Mouse (Mus musculus): ENCODE measurements around the gene B4galnt2.

B4galnt2 gene

GRCm38 (mm10) chr11:95842074-95842681 is 72.5 kb downstream of the B4galnt2 start, which contains the start of gene Abi3:
Gene Abi3, minus strand, starts transcription at chr11:95842476.
- in situ Hi-C loops (cut with MboI; ENCODE audit: unreplicated experiment in 2 of 2): loop anchor here in 1 of 2 experiments (25.0 kb wide), 1 partner anchor 155 kb away; no protein-coding TSS in a partner anchor

GRCm38 (mm10) chr11:95841498-95841830 is 73.2 kb downstream of the B4galnt2 start:
- in situ Hi-C loops (cut with MboI; ENCODE audit: unreplicated experiment in 2 of 2): loop anchor here in 1 of 2 experiments (25.0 kb wide), 1 partner anchor 154 kb away; no protein-coding TSS in a partner anchor

GRCm38 (mm10) chr11:95840694-95841497 is 73.8 kb downstream of the B4galnt2 start:
- in situ Hi-C loops (cut with MboI; ENCODE audit: unreplicated experiment in 2 of 2): loop anchor here in 1 of 2 experiments (25.0 kb wide), 1 partner anchor 154 kb away; no protein-coding TSS in a partner anchor

GRCm38 (mm10) chr11:95838999-95839868 is 75.5 kb downstream of the B4galnt2 start:
- in situ Hi-C loops (cut with MboI; ENCODE audit: unreplicated experiment in 2 of 2): loop anchor here in 1 of 2 experiments (25.0 kb wide), 1 partner anchor 152 kb away; no protein-coding TSS in a partner anchor

- in situ Hi-C loops (cut with MboI; ENCODE audit: unreplicated experiment in 2 of 2): loop anchor here in 1 of 2 experiments (25.0 kb wide), 1 partner anchor 151 kb away; no protein-coding TSS in a partner anchor
Observed at GRCm38 (mm10) chr11:95838598-95838997, 76.1 kb downstream of the B4galnt2 start.

- in situ Hi-C loops (cut with MboI; ENCODE audit: unreplicated experiment in 2 of 2): loop anchor here in 1 of 2 experiments (25.0 kb wide), 1 partner anchor 150 kb away; no protein-coding TSS in a partner anchor
Observed at GRCm38 (mm10) chr11:95837059-95837458, 77.6 kb downstream of the B4galnt2 start, which contains the start of gene Gngt2. Gene Gngt2, plus strand, starts transcription at chr11:95837216.

- in situ Hi-C loops (cut with MboI; ENCODE audit: unreplicated experiment in 2 of 2): loop anchor here in 1 of 2 experiments (25.0 kb wide), 1 partner anchor 149 kb away; no protein-coding TSS in a partner anchor
Observed at GRCm38 (mm10) chr11:95836433-95836832, 78.3 kb downstream of the B4galnt2 start.

- in situ Hi-C loops (cut with MboI; ENCODE audit: unreplicated experiment in 2 of 2): loop anchor here in 1 of 2 experiments (25.0 kb wide), 1 partner anchor 149 kb away; no protein-coding TSS in a partner anchor
Observed at GRCm38 (mm10) chr11:95835832-95836231, 78.9 kb downstream of the B4galnt2 start.

GRCm38 (mm10) chr11:95834742-95835710 is 79.7 kb downstream of the B4galnt2 start:
- in situ Hi-C loops (cut with MboI; ENCODE audit: unreplicated experiment in 2 of 2): loop anchor here in 1 of 2 experiments (25.0 kb wide), 1 partner anchor 148 kb away; no protein-coding TSS in a partner anchor

GRCm38 (mm10) chr11:95834143-95834667 is 80.5 kb downstream of the B4galnt2 start:
- in situ Hi-C loops (cut with MboI; ENCODE audit: unreplicated experiment in 2 of 2): loop anchor here in 1 of 2 experiments (25.0 kb wide), 1 partner anchor 147 kb away; no protein-coding TSS in a partner anchor

GRCm38 (mm10) chr11:95833631-95834142 is 81.0 kb downstream of the B4galnt2 start:
- in situ Hi-C loops (cut with MboI; ENCODE audit: unreplicated experiment in 2 of 2): loop anchor here in 1 of 2 experiments (25.0 kb wide), 1 partner anchor 146 kb away; no protein-coding TSS in a partner anchor

- in situ Hi-C loops (cut with MboI; ENCODE audit: unreplicated experiment in 2 of 2): loop anchor here in 1 of 2 experiments (25.0 kb wide), 1 partner anchor 146 kb away; no protein-coding TSS in a partner anchor
Observed at GRCm38 (mm10) chr11:95833006-95833570, 81.6 kb downstream of the B4galnt2 start.

- in situ Hi-C loops (cut with MboI; ENCODE audit: unreplicated experiment in 2 of 2): loop anchor here in 1 of 2 experiments (25.0 kb wide), 1 partner anchor 145 kb away; no protein-coding TSS in a partner anchor
Observed at GRCm38 (mm10) chr11:95832129-95833005, 82.3 kb downstream of the B4galnt2 start.

- in situ Hi-C loops (cut with MboI; ENCODE audit: unreplicated experiment in 2 of 2): loop anchor here in 1 of 2 experiments (25.0 kb wide), 1 partner anchor 144 kb away; no protein-coding TSS in a partner anchor
Observed at GRCm38 (mm10) chr11:95831641-95832040, 83.0 kb downstream of the B4galnt2 start.

GRCm38 (mm10) chr11:95831276-95831619 is 83.4 kb downstream of the B4galnt2 start:
- in situ Hi-C loops (cut with MboI; ENCODE audit: unreplicated experiment in 2 of 2): loop anchor here in 1 of 2 experiments (25.0 kb wide), 1 partner anchor 144 kb away; no protein-coding TSS in a partner anchor

- in situ Hi-C loops (cut with MboI; ENCODE audit: unreplicated experiment in 2 of 2): loop anchor here in 1 of 2 experiments (25.0 kb wide), 1 partner anchor 143 kb away; no protein-coding TSS in a partner anchor
Observed at GRCm38 (mm10) chr11:95830411-95831275, 84.0 kb downstream of the B4galnt2 start.
